Mouse (Mus musculus) bone marrow macrophage, adult 2 months (primary cell): Measurements from ENCODE around the gene Slc12a4.

Source experiments
- CTCF ChIP-seq: IDR thresholded peaks from 2 replicates; pipeline ENCODE4 v1.5.1; 2012; ENCODE audit warnings: low read depth, mild to moderate bottlenecking, low read length, moderate library complexity
- POLR2A ChIP-seq: IDR thresholded peaks from 2 replicates; pipeline ENCODE4 v1.6.1; 2012; ENCODE audit warnings: mild to moderate bottlenecking, low read depth, low read length, borderline replicate concordance

GRCm38 (mm10) chr8:105900941-105901616, 64.8 kb downstream of the Slc12a4 start:
- TF ChIP-seq CTCF (no peak), POLR2A (no peak)
